Mouse (Mus musculus) ovary, postnatal 10 days (tissue): ENCODE results near the gene Lrrc10.
"Not testable (repeated sequence)": the region's sequence is repeated elsewhere in the genome, so short reads cannot be mapped to it uniquely, and the experiment has no call there.

ENCODE experiments used
- DNase-seq: peaks from one replicate; pipeline ENCODE4 v3.0.0; 2022; ENCODE audit warnings: low spot score

Gene Lrrc10

GRCm38 (mm10) chr10:117045175-117046056 is at the start of gene Lrrc10:
Gene Lrrc10 (plus strand): TSS chr10:117045341.
- DNase-seq = no peak

- DNase-seq = no peak
Measured at GRCm38 (mm10) chr10:116995584-116996235, 49.4 kb upstream of the Lrrc10 start.

- peak; percentile 4 for DNase-seq
Measured at GRCm38 (mm10) chr10:116996236-116996600, 48.9 kb upstream of the Lrrc10 start.

- no peak for DNase-seq
Measured at GRCm38 (mm10) chr10:116998716-116999455, 46.3 kb upstream of the Lrrc10 start.

- no peak for DNase-seq
Measured at GRCm38 (mm10) chr10:117000975-117001374, 44.2 kb upstream of the Lrrc10 start.

- no peak for DNase-seq
Measured at GRCm38 (mm10) chr10:117004695-117005094, 40.4 kb upstream of the Lrrc10 start.

- no peak for DNase-seq
Measured at GRCm38 (mm10) chr10:117005707-117006464, 39.3 kb upstream of the Lrrc10 start.

GRCm38 (mm10) chr10:117009691-117010090 is 35.5 kb upstream of the Lrrc10 start:
- DNase-seq = no peak

GRCm38 (mm10) chr10:117011047-117011446 is 34.1 kb upstream of the Lrrc10 start:
- DNase-seq = no peak

GRCm38 (mm10) chr10:117013689-117014390 is 31.3 kb upstream of the Lrrc10 start:
- DNase-seq = no peak

- no peak for DNase-seq
Measured at GRCm38 (mm10) chr10:117014565-117014964, 30.6 kb upstream of the Lrrc10 start.

GRCm38 (mm10) chr10:117018281-117018840 is 26.8 kb upstream of the Lrrc10 start:
- DNase-seq = no peak

GRCm38 (mm10) chr10:117021020-117021754 is 24.0 kb upstream of the Lrrc10 start:
- DNase-seq = no peak

GRCm38 (mm10) chr10:117023693-117024092 is 21.4 kb upstream of the Lrrc10 start:
- DNase-seq = no peak

- DNase-seq = not testable (repeated sequence)
Measured at GRCm38 (mm10) chr10:117025776-117026175, 19.4 kb upstream of the Lrrc10 start.

GRCm38 (mm10) chr10:117026176-117026575 is 19.0 kb upstream of the Lrrc10 start:
- no peak for DNase-seq

- DNase-seq = no peak
Measured at GRCm38 (mm10) chr10:117031160-117031559, 14.0 kb upstream of the Lrrc10 start.

GRCm38 (mm10) chr10:117033785-117034184 is 11.4 kb upstream of the Lrrc10 start:
- peak; percentile 24 for DNase-seq

- no peak for DNase-seq
Measured at GRCm38 (mm10) chr10:117040355-117040754, 4.8 kb upstream of the Lrrc10 start.

- DNase-seq = no peak
Measured at GRCm38 (mm10) chr10:117042295-117042694, 2.8 kb upstream of the Lrrc10 start.
